Comparison of ENCODE assay signal across 13 mouse cellular contexts in the genomic region with DNA sequence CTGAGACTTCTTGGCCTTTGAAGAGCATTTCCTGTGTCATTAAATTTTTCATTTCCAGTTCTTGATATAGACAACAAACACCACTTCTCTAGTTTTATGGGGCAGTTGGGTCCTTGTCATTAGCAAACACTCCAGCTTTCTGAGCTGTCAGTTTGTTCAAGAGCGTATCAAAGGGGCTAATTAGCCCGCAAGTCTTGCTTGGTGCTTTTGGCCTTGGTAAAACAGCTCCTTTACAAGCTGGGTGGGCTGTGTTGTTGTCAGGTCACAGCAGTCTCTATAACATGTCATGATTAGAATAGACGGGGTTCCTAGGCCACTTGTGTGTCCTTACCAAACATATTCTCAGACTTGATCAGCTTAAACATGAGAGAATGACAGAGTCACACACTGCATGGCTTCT.
"Had no signal": no experiment of that assay in that cellular context is flagged by ENCODE, and none has a peak within 500 bp of the region (broad histone marks: within the 10 kb centered on the region; RNA-seq: fewer than 3 reads in every experiment).

No protein-coding gene starts in this region.

- H3K4me2 ChIP-seq: liver, embryonic 13.5 days; midbrain, embryonic 11.5 days; stomach, embryonic 15.5 days had no signal

- H3K9me3 ChIP-seq: liver, embryonic 13.5 days; stomach, embryonic 15.5 days had no signal

- H3K9ac ChIP-seq: liver, embryonic 13.5 days; stomach, embryonic 15.5 days had no signal

- H3K4me3 ChIP-seq: layer of hippocampus, adult 2 months; left cerebral cortex, adult 2 months; liver, embryonic 13.5 days; stomach, embryonic 15.5 days had no signal

- DNase-seq: kidney, adult 9 months; layer of hippocampus, postnatal 36 days; liver, embryonic 13.5 days; lung, adult 2 months; lung, postnatal 14 days; lung, postnatal 4 days; right cerebral cortex, postnatal 25 days; spleen, adult 18-20 months; thymus, postnatal 25 days had no signal

- H3K4me1 ChIP-seq: liver, embryonic 13.5 days; stomach, embryonic 15.5 days had no signal

- H3K27me3 ChIP-seq: liver, embryonic 13.5 days; stomach, embryonic 15.5 days had no signal

- H3K36me3 ChIP-seq: liver, embryonic 13.5 days; stomach, embryonic 15.5 days had no signal

- H3K27ac ChIP-seq: layer of hippocampus, adult 2 months; left cerebral cortex, adult 2 months; liver, embryonic 13.5 days; stomach, embryonic 15.5 days had no signal
